Mouse (Mus musculus): ENCODE measurements around the gene 1700001C02Rik. TPM values are rescaled to one million over a fixed set of nuclear protein-coding genes. Genes with fewer than 3 reads are reported as not detected.

The 1700001C02Rik gene
- total and polyA plus RNA-seq, 2 experiments = not detected

GRCm38 (mm10) chr5:30440308-30440906, 25.4 kb upstream of the 1700001C02Rik start:
- no peak overlapping the region for H3K9ac ChIP-seq (ENCODE audit: low read depth, low read length)
- H3K4me1 ChIP-seq (ENCODE audit: control insufficient read depth, insufficient read depth, low read length) = no peaks in the 10 kb centered on the region
- WGBS = 87% methylated on average over 8 of the region's 8 CpGs
- H3K4me3 ChIP-seq (ENCODE audit: insufficient read depth, low read depth, low read length) = no peak overlapping the region
- no peaks in the 10 kb centered on the region for H3K36me3 ChIP-seq (ENCODE audit: control insufficient read depth, insufficient read depth, low read length)
- no peak for DNase-seq (ENCODE audit: extremely low read depth, low read depth, low spot score)
- H3K27me3 ChIP-seq (ENCODE audit: control insufficient read depth, insufficient read depth, low read length) = peaks cover 2% of the 10 kb centered on the region; the same call in 1 of the 2 replicates
- no peaks in the 10 kb centered on the region for H3K79me2 ChIP-seq (ENCODE audit: control insufficient read depth, insufficient read depth, low read length)
- H3K27ac ChIP-seq (replicated peaks; ENCODE audit: insufficient read depth, low read depth, low read length) = no peak overlapping the region
- TF ChIP-seq POLR2A (IDR thresholded peaks at IDR 0.05; ENCODE audit: extremely low read depth, insufficient read depth, low read length) (no peak), CTCF (IDR thresholded peaks at IDR 0.05; ENCODE audit: low read depth, low read length) (no peak)

GRCm38 (mm10) chr5:30442196-30442595, 23.7 kb upstream of the 1700001C02Rik start:
- no peak for TF ChIP-seq POLR2A (IDR thresholded peaks at IDR 0.05; ENCODE audit: extremely low read depth, insufficient read depth, low read length)
- 0 out of 2 replicates have a peak, but pooled peaks have one; percentile 1 for TF ChIP-seq CTCF (IDR thresholded peaks at IDR 0.05; ENCODE audit: low read depth, low read length)
- 76% methylated on average over 5 of the region's 5 CpGs for WGBS

GRCm38 (mm10) chr5:30444327-30444895, 21.4 kb upstream of the 1700001C02Rik start:
- H3K4me1 ChIP-seq (ENCODE audit: control insufficient read depth, insufficient read depth, low read length) = no peaks in the 10 kb centered on the region
- DNase-seq (ENCODE audit: extremely low read depth, low read depth, low spot score) = no peak
- WGBS = 82% methylated on average over 13 of the region's 13 CpGs
- TF ChIP-seq POLR2A (IDR thresholded peaks at IDR 0.05; ENCODE audit: extremely low read depth, insufficient read depth, low read length) (no peak), CTCF (IDR thresholded peaks at IDR 0.05; ENCODE audit: low read depth, low read length) (no peak)
- no peaks in the 10 kb centered on the region for H3K79me2 ChIP-seq (ENCODE audit: control insufficient read depth, insufficient read depth, low read length)
- H3K4me3 ChIP-seq (ENCODE audit: insufficient read depth, low read depth, low read length) = no peak overlapping the region
- H3K27ac ChIP-seq (replicated peaks; ENCODE audit: insufficient read depth, low read depth, low read length) = no peak overlapping the region
- H3K36me3 ChIP-seq (ENCODE audit: control insufficient read depth, insufficient read depth, low read length) = no peaks in the 10 kb centered on the region
- peaks cover 2% of the 10 kb centered on the region; the same call in 1 of the 2 replicates for H3K27me3 ChIP-seq (ENCODE audit: control insufficient read depth, insufficient read depth, low read length)
- no peak overlapping the region for H3K9ac ChIP-seq (ENCODE audit: low read depth, low read length)

More at GRCm38 (mm10) chr5:30442196-30442595, 23.7 kb upstream of the 1700001C02Rik start:
- H3K27ac ChIP-seq (replicated peaks; ENCODE audit: insufficient read depth, low read depth, low read length) = no peak overlapping the region
- H3K4me1 ChIP-seq (ENCODE audit: control insufficient read depth, insufficient read depth, low read length) = no peaks in the 10 kb centered on the region
- DNase-seq (ENCODE audit: extremely low read depth, low read depth, low spot score) = no peak
- no peaks in the 10 kb centered on the region for H3K79me2 ChIP-seq (ENCODE audit: control insufficient read depth, insufficient read depth, low read length)
- H3K27me3 ChIP-seq (ENCODE audit: control insufficient read depth, insufficient read depth, low read length) = peaks cover 2% of the 10 kb centered on the region; the same call in 1 of the 2 replicates
- no peak overlapping the region for H3K9ac ChIP-seq (ENCODE audit: low read depth, low read length)
- no peaks in the 10 kb centered on the region for H3K36me3 ChIP-seq (ENCODE audit: control insufficient read depth, insufficient read depth, low read length)
- no peak overlapping the region for H3K4me3 ChIP-seq (ENCODE audit: insufficient read depth, low read depth, low read length)

- Histone ChIP-seq H3K27me3 (ENCODE audit: control insufficient read depth, insufficient read depth, low read length) (peaks cover 3% of the 10 kb centered on the region; the same call in 1 of the 2 replicates), H3K27ac (replicated peaks; ENCODE audit: insufficient read depth, low read depth, low read length) (no peak overlapping the region), H3K79me2 (ENCODE audit: control insufficient read depth, insufficient read depth, low read length) (no peaks in the 10 kb centered on the region), H3K36me3 (ENCODE audit: control insufficient read depth, insufficient read depth, low read length) (no peaks in the 10 kb centered on the region), H3K4me3 (ENCODE audit: insufficient read depth, low read depth, low read length) (no peak overlapping the region), H3K4me1 (ENCODE audit: control insufficient read depth, insufficient read depth, low read length) (no peaks in the 10 kb centered on the region), H3K9ac (ENCODE audit: low read depth, low read length) (no peak overlapping the region)
- no peak for DNase-seq (ENCODE audit: extremely low read depth, low read depth, low spot score)
- TF ChIP-seq CTCF (IDR thresholded peaks at IDR 0.05; ENCODE audit: low read depth, low read length) (no peak; the same call in 1 of the 2 replicates), POLR2A (IDR thresholded peaks at IDR 0.05; ENCODE audit: extremely low read depth, insufficient read depth, low read length) (no peak)
- WGBS = 45% methylated on average over 6 of the region's 6 CpGs
Measured at GRCm38 (mm10) chr5:30456056-30456455, 9.8 kb upstream of the 1700001C02Rik start.

- WGBS = 30% methylated on average over 4 of the region's 4 CpGs
- TF ChIP-seq CTCF (IDR thresholded peaks at IDR 0.05; ENCODE audit: low read depth, low read length) (no peak), POLR2A (IDR thresholded peaks at IDR 0.05; ENCODE audit: extremely low read depth, insufficient read depth, low read length) (no peak)
- H3K36me3 ChIP-seq (ENCODE audit: control insufficient read depth, insufficient read depth, low read length) = no peaks in the 10 kb centered on the region
- H3K27ac ChIP-seq (replicated peaks; ENCODE audit: insufficient read depth, low read depth, low read length) = no peak overlapping the region
- no peak overlapping the region for H3K9ac ChIP-seq (ENCODE audit: low read depth, low read length)
- H3K79me2 ChIP-seq (ENCODE audit: control insufficient read depth, insufficient read depth, low read length) = no peaks in the 10 kb centered on the region
- no peak overlapping the region for H3K4me3 ChIP-seq (ENCODE audit: insufficient read depth, low read depth, low read length)
- H3K27me3 ChIP-seq (ENCODE audit: control insufficient read depth, insufficient read depth, low read length) = peaks cover 8% of the 10 kb centered on the region
- DNase-seq (ENCODE audit: extremely low read depth, low read depth, low spot score) = no peak
- no peaks in the 10 kb centered on the region for H3K4me1 ChIP-seq (ENCODE audit: control insufficient read depth, insufficient read depth, low read length)
Measured at GRCm38 (mm10) chr5:30460155-30460554, 5.7 kb upstream of the 1700001C02Rik start.

- Histone ChIP-seq H3K79me2 (ENCODE audit: control insufficient read depth, insufficient read depth, low read length) (no peaks in the 10 kb centered on the region), H3K4me3 (ENCODE audit: insufficient read depth, low read depth, low read length) (no peak within 1 kb of the TSS), H3K4me1 (ENCODE audit: control insufficient read depth, insufficient read depth, low read length) (no peaks in the 10 kb centered on the region), H3K36me3 (ENCODE audit: control insufficient read depth, insufficient read depth, low read length) (no peaks in the 10 kb centered on the region), H3K9ac (ENCODE audit: low read depth, low read length) (no peak within 1 kb of the TSS), H3K27me3 (ENCODE audit: control insufficient read depth, insufficient read depth, low read length) (peaks cover 10% of the 10 kb centered on the region), H3K27ac (replicated peaks; ENCODE audit: insufficient read depth, low read depth, low read length) (no peak within 1 kb of the TSS)
- DNase-seq (ENCODE audit: extremely low read depth, low read depth, low spot score) = no peak
- TF ChIP-seq POLR2A (IDR thresholded peaks at IDR 0.05; ENCODE audit: extremely low read depth, insufficient read depth, low read length) (no peak), CTCF (IDR thresholded peaks at IDR 0.05; ENCODE audit: low read depth, low read length) (no peak)
- 37% methylated on average over 12 of the region's 12 CpGs for WGBS
Measured at GRCm38 (mm10) chr5:30461821-30462220, 4.0 kb upstream of the 1700001C02Rik start, which contains the start of gene Otof. Gene Otof, minus strand, starts transcription at chr5:30461932.

All from liver, adult 2 months (tissue).